Mouse (Mus musculus) T-cell, adult 2 months (primary cell): ENCODE measurements at regions not wholly inside any gene's neighbourhood (a gene's known extent, or its start where the extent isn't known, plus 50 kb on each side); places are given as distances from the start of the nearest gene placed in this dataset.

ENCODE experiments used
- DNase-seq: peaks from one replicate; pipeline ENCODE4 v3.0.0; 2022; ENCODE audit warnings: low spot score

- peak; percentile 59 for DNase-seq
These were observed 56.2 kb upstream of the Akap13 start for GRCm38 (mm10) chr7:75398904-75399724.

- no peak for DNase-seq
These were observed 54.9 kb upstream of the Akap13 start for GRCm38 (mm10) chr7:75400471-75400870.

- DNase-seq = no peak
These were observed 50.4 kb upstream of the Akap13 start for GRCm38 (mm10) chr7:75404955-75405354.
